Mouse (Mus musculus) cerebellum, adult 18-20 months (tissue): ENCODE data around the gene Col4a2.
A peak's percentile ranks its signal among the peaks of the same experiment; 100 is the strongest.

Source experiments
- DNase-seq, 2 experiments: peaks; one replicate each; pipeline ENCODE4 v3.0.0; 2021

The Col4a2 gene

DNA sequence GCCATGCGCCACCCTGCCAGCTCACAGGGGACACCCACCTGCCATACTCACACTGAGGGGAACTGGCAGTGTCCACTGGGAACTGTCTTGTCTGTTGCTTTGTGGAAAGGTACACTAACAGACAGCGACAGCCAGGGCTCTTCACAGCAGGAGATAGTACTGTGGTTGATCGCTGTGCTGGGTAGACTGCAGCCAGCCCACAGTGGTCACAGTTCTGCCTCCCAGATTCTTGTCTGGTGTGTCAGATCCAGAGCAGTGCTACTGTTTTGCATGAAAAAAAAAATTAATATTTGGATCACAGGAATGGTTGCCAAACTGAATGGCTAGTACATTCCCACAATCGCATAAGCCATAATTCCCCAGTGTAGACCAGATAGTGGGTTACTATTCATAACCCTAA is 74.7 kb downstream of the Col4a2 start:
- DNase-seq = no peak

DNA sequence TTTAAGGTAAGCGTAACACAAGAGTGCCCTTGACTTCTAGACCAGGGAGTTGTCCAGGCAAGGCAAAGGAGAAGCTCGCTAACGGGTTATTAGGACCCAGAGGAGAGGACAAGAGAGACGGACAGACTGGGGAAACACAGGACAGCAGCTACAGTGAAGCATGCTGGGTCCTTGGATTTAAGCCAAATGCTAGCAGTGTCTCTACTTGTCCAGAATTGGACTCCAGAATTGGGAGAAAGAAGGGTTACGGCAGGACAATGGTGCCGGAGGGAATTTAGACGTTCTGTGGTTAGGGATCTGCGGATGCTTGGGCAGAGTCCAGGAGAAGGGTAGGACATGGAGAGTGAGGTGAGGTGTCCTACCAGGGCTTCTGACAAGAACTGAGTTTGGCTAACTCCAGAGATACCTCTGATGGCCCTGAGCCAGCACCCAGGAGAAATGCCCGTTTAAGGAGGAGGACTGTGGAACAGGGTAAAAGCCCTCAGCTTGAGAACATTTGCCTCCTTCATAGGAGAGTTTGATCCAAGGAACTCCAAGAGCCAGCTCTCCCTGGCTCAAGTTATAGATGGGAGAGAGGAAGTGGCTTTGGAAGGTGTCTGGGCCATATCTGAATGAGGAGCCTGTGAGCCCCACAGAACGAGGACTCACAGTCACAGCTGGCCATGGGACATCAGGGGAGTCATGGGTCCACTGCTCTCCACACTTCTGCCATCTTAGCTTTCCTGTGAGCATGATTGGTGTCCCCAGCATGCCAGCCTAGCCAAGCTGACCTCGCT is 76.9 kb downstream of the Col4a2 start:
- DNase-seq = no peak

DNA sequence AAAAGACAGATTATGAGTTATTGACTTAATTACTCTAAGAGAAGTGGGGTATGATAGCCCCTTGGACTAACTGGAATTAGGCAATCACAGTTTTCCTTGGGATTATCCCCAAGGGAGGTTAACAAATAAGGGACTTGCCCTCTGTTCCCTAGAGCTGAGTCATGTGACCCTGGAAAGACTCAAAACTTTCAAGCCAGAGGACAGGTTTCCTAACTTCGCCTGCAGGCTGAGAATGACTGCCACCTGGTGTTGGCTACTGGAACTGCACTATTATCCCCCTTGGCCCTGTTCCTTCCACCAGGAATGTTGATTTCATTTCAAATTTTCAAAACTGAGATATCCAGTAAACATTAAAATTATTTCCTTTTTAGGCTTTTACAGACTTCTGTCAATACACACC is 80.1 kb downstream of the Col4a2 start:
- DNase-seq = peak; percentile 27 to 63

DNA sequence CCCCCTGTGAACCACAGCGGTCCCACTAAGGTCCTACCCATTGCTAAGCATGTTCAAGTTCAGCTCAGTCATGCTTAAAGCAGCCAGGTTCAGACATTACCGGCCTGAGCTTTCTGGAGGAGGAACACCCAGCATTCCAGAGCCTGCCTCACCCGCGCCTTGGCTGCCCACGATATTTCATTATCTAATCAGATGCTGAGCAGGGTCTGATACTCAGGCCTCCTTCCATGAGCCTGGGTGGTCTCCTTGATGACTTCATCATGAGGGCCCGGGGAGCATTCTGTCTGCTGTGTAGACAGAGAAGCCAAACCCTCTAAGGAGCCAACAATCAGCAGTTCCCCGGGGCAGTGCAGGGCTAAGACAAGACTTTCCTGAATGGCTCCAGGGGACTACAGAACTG is 80.6 kb downstream of the Col4a2 start:
- DNase-seq = no peak

DNA sequence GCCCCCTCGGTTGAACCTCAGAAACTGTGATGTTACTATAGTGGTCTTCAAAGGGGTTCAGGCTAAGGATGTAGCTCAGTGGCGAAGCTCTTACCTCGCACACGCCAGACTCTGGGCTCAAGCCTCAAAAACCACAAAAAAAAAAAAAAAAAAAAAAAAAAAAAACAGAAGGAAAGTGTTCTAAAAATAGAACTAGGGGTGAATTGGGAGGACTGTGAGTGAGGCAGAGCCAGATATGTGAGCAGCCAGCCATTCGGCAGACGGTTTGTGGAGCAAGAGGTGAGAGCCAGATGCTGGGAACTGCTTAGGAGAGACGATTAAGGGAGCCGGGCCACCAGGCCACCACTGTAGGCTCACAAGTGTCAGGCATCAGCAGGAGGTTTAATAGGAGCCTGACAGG is 81.0 kb downstream of the Col4a2 start:
- DNase-seq = no peak

DNA sequence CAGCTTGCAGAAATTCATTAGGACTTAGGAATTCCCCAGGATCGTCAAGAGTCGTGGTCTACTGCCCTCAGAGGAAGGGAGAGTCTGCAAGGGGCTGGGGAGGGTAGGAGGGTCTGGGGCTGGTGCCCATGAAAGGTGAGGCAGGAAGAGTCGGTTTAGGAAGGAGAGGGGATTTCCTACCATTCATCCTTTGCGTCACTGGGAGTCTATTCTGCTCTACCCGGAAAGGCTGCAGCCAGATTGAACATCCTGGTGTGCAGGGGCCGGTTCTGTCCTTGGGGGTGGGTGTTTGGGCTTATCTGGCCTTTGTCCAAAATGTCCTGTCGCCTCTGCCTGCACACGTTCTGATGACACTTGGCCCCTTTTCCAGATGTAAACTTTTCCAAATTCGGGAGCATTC is 82.2 kb downstream of the Col4a2 start:
- no peak for DNase-seq

DNA sequence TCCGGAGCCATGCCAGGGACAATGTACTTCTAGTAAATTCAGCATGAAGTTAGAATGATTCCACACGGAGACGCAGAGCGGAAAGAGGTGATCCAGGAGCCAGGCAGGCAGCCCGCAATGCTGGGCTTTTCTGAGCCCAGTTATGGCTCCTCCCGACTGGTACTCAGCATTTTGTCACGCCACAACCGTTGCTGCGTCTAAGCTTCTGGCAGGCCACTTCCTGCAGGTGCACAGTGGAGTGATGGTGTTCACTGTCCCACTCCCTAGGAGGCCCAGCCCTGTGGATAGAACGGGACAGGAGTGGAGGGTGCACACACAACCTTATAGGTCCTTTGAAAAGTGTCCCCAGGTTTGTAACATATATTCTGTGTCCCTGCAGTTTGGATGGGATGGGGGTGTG is 83.0 kb downstream of the Col4a2 start:
- DNase-seq = no peak

DNA sequence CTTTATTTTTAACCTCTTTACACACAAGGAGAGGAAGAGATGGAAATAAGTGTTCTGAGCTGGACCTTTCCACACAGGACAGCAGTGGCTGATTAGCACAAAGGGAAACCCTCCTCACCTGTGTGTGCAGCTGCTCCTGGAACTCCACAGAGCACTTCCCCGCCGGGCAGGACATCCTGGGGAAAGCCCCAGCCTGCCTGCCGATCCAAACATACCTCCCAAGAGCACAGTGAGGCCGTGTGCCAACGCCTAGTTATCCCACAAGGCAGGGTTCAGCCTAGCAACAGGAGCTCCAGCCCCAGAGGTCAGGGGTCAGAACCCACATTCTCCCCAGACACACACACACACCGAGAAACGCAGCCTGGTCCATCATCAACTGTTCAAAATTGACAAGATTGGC is 83.5 kb downstream of the Col4a2 start:
- no peak for DNase-seq

DNA sequence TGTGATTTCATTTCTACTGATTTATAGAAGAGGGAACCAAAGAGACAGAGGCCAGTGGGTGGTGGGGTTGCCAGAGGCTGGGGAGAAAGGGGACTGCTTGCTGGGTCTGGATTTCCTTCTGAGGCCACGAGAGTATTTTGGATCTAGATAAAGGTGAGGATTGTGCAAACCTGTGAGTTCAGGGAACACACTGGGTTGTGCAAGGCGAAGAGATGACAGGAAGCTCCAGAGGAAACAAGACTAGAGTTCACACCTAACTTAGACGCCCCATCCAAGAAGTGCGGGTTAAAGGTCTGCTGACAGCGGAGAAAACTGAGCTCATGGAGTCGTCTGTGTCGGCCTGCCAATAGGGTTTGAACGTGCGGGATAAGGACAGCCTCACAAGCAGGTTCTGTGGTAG is 84.5 kb downstream of the Col4a2 start:
- no peak for DNase-seq

DNA sequence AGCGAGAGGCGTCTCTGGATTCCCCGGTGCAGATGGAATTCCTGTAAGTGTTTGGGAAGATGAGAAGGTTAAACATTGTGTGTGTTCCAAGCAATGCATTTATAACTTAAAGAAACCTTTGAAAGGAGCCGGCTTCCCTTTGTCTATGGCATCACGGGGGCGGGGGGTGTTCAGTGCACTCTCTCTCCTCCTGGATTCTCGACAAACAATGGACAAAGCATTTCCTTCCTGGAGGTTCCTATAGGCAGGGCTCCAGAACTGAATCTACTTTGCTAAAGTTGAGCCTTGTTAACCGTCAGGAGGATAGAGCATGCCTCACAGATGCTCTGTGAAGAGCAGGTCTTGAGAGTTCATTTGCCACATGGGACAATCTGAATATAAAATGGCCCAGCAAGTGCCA is 87.1 kb downstream of the Col4a2 start:
- DNase-seq = no peak

DNA sequence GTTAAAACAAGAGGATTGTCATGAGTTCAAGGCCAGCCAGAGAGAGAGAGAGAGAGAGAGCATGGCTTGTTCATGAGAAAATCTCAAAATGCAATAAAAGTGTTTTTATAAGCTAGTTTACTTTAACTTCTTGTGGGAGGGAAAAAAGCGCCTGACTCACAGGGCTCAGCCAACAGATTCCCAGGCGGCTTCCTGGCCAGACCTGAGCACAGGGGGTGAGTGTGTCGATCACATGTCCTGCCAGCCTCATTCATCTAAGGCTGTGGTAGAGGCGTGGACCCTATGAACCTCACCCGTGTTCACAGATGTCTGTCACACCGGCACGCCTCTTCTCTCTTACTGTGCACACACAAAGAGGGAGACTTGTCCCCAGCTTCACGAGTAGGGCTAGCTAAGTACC is 87.6 kb downstream of the Col4a2 start:
- DNase-seq = no peak

DNA sequence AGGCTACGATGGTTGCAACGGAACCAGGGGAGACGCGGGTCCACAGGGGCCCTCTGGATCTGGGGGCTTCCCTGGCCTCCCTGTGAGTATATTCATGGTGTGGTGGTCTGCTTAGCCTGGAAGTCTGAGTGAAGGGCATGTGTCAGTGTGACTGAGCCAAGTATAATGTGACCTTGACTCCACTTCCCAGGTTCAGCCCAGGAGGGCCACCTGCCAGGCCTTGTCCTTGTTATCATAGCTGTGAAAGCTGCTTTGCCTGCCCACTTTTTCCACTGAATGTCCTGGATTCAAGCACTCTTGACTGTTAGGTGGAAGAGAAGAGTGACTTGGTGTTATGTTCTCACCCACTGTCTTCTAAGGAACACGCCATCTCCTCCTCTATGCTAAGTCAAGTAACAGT is 88.6 kb downstream of the Col4a2 start:
- no peak for DNase-seq

DNA sequence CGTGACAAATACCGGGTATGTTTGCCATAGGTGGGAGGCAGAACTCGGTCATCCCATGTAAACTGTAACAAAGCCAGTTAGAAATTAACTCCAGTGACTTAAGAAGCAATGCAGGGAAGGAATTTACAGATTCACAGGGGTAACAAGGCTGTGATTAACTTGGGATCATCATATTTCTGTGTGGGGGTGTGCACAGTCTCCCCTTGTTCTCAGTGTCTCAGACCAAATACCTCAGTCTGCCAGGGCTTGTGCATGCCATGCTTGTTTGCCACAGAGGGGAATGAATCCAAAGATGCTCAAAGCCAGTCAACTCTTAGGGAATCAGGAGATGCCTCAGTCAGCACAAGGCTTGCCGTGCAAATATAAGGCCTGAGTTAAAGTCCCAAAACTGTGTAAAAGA is 89.6 kb downstream of the Col4a2 start:
- DNase-seq = no peak

DNA sequence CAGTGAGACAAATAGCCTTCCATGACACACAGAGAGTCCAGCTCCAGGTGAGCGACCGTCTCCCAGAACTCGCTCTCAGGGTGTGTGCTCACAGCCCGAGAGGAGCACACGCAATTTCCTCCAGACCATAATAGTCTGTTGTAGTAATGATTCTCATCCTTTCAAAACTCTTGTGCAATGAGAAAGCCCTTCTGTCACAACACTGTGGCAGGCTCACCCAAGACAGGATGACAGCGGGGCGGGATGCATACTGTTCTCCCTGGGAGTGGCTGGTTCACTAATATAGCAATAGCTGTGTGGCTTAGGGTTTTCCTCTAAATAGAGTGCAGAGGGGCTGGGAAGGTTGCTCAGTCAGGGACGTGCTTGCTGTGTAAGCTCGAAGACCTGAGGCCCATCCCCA is 91.2 kb downstream of the Col4a2 start:
- no peak for DNase-seq

DNA sequence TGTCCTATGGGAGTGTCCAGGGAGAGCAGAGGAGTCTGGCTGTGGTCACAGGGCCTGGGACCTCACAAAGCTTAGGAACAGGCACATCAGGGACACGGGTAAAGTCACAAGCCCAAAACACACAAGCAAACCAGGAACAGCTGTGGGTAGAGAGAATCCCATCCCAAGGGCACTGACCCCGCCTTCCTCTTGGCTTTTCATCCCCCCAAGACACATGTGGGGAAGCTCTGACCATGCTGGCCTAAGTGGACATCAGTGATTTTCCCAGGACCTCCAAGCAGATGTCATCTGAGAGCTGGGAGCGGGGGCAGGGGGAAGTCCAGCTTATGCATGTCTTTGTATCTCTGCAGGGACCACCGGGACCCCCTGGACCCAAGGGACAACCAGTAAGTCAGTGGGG is 92.0 kb downstream of the Col4a2 start:
- DNase-seq = no peak

DNA sequence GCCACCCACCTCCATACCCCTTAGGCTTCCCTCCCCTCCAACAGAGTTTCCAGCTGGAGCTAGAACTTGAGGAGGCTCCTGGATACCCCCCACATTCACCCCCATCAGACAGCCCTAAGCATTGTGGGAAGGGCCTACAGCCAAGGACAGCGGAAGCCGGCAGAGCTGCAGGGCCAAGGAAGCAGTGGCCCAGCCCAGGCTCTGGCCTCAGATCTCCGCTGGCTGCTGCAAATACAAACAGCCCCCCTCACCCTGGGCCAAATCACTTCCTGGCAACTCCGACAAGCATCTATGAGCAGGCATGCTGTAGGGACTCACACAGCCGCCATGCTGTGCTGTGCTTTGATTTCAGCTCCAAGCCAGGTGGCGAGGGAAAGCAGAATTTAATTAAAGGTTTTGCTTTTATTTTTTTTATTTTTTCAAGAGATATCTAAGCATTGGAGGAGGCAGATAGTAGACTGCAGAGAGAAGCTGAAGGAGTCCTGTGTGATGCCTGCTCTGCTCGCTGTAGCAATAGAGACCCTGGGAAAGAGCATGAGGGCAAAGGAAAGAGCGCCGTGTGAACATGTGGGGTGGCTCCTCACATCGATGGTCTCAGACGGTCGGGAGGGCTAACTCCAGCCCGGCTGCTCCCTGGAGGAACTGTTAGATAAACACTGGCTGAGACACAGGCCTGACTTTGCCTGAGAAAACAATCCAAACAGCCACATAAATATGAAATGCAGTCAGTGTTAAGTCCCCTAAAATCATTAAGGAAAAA is 93.3 kb downstream of the Col4a2 start:
- DNase-seq = peak in 1 of 2 experiments; percentile 19

DNA sequence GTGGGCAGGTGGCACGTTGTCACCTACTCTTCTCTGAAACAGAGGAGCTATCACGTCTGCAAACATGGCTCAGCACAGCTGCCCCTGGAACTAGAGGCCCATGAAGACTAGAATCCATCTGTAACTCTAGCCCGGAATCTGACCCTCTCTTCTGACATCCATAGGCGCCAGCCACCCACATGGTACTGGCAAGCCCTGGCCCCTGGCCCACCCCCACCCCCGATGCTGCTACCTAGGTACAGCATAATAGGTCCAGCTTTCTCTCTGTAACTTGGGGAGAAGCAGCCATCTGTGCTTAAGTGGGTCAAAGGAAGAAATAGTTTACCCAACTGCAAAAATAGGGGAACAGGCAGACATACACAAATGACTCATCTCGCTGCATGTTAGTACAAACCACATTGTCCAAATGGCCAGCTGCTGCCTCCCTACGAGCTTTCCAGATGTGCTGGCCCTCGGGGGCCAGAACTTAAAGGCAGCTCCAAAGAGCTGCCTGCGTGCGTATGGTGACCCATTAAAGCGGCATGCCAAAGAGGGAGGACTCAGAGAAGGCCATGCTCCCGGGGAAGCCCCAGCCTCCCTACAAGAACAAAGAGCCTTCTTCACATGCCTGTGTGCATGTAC is 99.0 kb downstream of the Col4a2 start:
- DNase-seq = no peak

DNA sequence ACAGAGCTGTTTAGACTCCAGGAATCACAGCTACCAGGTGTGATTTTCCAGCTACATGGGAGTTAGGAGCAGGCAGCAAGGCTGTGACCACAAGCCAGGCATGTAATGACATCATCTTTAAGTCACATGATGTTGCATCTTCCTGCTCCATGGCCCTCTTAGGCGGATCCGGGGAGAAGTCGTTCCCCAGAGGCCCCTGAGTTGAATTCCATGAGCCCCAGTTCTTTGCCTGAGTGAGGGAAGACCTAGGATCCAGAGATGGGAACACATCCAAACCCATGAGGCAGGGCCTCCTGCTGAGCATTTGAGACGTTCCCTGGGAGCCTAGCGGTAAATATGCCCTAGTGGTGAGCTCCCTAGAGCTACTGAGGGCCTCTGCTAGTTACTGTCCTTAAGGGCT is 99.8 kb downstream of the Col4a2 start:
- DNase-seq = no peak

DNA sequence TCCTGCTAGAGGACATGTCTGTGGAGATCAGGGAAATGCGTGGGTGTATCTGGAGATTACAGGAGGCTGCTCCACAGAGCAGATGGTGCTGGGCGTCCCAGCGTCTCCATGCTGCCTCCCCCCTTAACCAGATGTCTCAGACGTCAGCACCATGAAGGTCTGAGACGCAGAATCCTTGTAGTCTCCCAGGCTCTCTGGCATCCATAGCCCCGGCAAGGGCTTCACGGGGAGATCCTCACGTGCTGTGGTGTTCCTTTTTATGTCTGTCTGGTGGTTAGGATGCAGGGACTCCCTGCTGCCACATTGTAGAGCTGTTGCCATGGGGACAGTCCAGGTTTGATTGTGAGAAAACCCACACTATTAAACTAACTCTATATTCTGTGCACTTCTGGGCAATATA is 101.7 kb downstream of the Col4a2 start:
- DNase-seq = peak; percentile 12 to 22

DNA sequence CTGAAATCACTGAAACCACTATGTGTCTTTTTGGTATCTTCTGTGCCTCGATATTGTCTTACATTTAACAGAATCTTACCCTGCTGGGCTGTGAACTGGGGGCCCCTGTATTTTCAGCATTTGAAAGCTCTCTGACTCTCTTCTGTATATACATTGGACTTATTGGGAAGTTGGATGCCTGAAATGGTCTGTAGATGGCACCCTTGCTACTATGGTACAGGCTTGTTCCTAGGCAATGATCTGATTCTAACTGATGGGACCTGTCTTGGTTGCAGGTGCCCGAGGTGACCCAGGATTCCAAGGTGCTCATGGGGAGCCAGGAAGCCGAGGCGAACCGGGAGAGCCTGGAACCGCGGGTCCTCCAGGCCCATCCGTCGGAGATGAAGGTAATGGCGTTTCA is 102.5 kb downstream of the Col4a2 start:
- peak; percentile 15 to 17 for DNase-seq

DNA sequence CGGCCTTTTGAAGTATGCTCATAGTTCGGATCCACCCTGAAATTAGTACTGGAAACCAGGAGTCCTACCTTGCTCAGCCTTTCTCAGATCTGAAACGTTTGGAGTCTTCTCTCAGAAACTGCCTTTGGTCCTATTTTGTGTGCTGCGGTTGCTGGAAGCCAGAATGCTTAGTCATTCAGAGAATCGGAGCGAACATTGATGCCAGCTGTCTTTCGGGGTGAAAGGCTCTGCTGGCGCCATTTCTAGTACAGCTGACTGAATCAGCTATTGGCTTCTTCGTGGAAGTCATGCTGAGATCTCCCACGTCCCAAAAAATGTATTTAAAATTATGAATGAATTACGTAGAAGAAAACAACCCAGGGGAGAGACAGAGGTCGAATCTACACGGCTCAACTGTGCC is 105.2 kb downstream of the Col4a2 start:
- DNase-seq = no peak

DNA sequence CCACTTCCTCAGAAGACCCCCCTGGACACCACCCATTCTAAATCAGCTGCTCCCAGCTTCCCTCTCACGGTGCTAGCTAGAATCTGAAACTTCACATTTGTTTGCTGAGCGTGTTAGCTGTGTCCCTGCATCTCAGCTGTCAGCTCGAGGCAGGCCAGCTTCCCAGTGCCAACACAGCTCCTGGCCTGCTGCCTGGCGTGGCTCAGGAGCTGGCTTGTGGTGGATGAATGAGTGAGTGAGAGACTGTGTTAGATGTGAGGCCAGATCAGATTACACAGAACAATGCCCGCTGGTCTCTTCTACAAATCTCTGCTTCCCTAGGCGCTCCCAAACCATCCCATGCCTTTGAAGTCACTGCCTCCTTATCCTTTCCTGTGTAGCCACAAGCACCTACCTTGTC is 106.6 kb downstream of the Col4a2 start:
- DNase-seq = peak; percentile 74 to 78

DNA sequence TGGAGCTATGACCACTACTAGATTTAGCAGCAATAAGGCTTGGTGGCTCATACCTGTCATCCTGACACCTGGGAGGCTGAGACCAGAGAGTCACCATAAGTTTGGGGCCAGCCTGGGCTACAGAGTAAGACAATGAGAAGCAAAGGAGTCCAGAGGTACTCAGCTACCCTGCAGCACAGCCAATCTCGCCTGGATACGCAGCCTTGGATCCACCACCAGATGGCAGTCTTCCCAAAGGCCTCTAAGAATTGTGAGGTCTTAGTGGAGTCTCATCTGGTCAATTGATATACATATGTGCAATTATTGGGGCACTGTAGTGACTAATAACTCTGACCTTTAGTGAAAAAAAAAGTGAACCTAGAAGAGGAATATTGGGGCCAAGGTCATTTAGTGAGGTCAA is 107.0 kb downstream of the Col4a2 start:
- peak; percentile 65 to 72 for DNase-seq

DNA sequence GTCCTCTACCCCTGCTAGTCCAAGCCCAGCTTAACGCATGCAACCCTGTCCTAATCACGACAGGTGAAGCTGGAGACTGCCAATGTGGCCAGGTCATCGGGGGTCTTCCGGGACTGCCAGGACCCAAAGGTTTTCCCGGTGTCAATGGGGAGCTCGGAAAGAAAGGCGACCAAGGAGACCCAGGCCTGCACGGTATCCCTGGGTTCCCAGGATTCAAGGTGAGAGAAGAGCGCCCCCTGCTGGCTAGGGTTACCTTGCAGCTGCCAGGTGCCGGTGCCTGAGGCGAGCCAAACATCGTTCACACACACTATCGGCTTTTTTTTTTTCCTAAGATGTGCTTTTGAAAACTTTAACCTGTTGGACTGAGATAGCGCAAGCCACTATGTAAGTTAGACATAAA is 108.5 kb downstream of the Col4a2 start:
- peak; percentile 18 to 45 for DNase-seq
